Mouse (Mus musculus): ENCODE data around the gene Gm38655. TPM values are rescaled to one million over a fixed set of nuclear protein-coding genes. Genes with fewer than 3 reads are reported as not detected.
"Not testable (repeated sequence)": the region's sequence is repeated elsewhere in the genome, so short reads cannot be mapped to it uniquely, and the experiment has no call there.

The Gm38655 gene
- total RNA-seq, 2 experiments from 2014 or later: not detected

DNA sequence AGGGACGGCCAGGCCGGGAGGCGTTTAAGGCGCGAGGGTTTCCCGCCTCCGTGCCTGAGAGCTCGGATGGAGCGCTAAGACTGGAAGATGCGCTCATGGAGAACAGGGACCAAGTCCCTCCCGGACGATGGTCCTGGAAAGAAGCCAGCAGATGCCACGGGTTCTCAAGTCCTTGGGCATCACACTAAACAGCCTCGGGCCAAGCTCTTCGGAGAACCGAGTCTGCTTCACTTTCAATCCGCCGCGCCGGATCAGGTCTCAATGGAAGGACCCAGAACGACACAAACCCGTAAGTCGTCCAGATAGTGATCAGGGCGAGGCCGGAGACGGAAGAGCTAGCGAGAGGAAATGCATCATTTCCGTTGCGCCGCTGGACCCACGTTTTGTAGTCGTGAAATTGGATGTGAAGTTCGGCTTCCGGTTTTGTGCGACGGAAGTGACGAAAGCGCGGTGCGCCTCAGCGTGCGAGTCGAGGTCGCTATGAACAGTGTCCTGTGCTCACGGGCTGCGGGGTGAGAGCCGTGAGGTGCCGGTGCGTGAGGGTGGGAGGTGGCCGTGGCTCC, 8.9 kb upstream of the Gm38655 start, which contains the start of gene BC003965:
BC003965 (plus strand) TSS at position 426 of the 563 bp plus-strand sequence.
- intact Hi-C loops (cut with DNase I; ENCODE audit: low total_unique reads): loop anchor here (5.0 to 10.0 kb wide), 2 partner anchors 47 to 81 kb away; no protein-coding TSS in a partner anchor
- peak; percentile 95 for DNase-seq

DNA sequence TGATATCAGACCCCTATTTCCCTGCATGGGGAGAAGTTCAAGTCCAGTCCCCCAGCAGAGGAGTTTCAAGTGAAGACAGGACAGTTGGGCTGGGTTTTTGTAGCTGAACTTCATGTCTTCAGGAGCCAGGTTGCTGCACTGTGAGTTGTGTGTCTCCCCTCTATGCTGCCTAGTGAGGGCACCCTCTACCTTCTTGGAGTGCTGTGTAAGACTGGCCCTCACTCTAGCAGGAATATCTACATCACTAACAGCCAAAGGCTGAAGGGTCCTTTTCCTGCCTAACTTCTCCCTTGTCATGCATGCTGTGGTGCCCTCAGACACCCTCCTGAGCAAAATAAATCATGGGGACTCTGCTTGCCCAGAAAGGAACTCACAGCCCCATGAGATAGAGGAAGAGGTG, 8.0 kb upstream of the Gm38655 start:
- DNase-seq: no peak
- intact Hi-C loops (cut with DNase I; ENCODE audit: low total_unique reads): loop anchor here (5.0 to 10.0 kb wide), 2 partner anchors 46 to 82 kb away; no protein-coding TSS in a partner anchor

DNA sequence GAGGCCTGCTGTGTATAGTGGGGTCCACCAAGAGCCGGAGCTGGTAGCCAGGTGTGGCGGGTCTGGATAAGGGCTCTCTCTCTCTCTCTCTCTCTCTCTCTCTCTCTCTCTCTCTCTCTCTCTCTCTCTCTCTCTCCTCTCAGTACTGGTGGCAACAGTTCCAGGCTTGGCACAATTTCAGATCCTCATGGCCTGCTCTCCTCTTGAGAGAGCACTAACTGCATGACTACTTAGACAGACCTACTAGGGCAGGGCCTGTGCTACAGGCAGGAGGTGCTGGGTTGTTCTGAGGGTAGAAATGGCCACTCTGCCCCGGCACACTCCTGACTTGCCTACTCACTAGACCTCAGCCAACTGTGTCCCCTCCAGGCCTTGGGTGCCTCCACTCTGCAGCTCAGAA, 2.7 kb downstream of the Gm38655 start:
- intact Hi-C loops (cut with DNase I; ENCODE audit: low total_unique reads): no loop called here
- DNase-seq: no peak

DNA sequence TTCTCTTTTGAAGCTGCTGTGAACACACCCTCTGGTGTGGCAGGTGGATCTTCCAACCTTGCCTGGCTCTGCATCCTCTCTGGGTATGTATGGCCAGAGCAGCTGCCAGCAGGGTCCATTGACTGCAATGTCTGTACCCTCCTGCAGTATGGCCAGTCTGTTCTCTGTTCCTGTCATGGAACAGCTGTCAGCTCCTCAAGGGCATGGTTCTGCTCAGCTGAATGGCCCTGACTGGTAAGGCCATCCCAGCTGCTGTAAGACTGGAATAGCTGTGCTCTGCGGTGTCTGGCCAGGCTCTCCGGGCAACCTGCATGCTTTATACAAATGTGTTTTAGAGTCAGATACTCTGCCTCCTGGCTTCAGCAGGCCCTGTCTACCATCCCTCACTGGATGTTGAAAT, 5.6 kb downstream of the Gm38655 start:
- intact Hi-C loops (cut with DNase I; ENCODE audit: low total_unique reads): no loop called here
- DNase-seq: no peak

DNA sequence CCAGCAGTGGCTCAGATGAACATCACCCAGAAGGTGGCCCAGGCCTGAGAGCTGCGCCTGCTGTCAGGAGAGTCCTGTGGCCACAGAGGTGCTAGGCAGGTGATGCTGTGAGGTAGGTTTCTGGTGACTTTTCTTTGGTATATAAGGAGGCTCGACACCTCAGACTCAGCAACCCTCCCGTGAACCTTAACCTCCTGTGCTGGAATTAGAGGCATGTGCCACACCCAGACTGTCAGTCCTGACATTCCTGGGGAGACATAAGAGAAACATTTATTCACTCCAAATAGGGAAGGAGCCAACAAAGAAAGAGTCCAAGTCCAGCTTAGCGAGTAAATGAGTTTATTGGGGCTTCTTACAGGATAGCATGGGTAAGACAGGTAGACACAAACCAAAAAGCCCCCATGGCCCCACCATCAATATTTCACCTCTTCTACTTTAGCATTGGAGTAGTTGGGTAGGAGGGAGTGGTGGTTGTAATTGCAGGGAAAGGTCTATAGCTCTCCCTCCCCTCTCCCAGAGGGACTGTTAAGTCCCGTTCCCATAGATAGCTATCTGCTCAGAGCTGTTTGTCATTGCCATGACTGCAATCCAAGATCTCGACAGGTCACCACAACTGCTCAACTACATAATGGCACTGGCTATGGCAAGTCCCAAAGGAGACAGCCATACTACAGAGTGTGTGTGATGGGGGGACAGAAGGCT, 9.2 kb downstream of the Gm38655 start:
- DNase-seq: no peak
- intact Hi-C loops (cut with DNase I; ENCODE audit: low total_unique reads): no loop called here

DNA sequence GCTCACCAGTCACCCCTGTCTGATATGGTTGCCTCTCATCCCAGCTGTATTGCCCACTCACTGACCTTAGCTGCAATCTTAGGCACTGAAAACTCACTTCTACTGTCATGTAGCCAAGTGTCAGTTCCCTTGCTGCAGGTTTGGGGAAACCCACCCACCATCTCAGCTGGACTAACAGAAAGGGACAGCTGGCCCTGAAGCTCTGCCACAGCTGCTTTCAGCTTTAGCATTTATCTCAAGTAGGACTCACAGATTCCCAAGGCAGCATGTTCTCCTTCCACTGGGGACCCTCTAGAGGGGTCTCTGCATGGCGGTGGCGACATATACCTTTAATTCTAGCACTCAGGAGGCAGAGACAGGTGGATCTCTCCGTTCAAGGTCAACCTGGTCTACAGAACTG, 10.5 kb downstream of the Gm38655 start:
- intact Hi-C loops (cut with DNase I; ENCODE audit: low total_unique reads): no loop called here
- no peak for DNase-seq

DNA sequence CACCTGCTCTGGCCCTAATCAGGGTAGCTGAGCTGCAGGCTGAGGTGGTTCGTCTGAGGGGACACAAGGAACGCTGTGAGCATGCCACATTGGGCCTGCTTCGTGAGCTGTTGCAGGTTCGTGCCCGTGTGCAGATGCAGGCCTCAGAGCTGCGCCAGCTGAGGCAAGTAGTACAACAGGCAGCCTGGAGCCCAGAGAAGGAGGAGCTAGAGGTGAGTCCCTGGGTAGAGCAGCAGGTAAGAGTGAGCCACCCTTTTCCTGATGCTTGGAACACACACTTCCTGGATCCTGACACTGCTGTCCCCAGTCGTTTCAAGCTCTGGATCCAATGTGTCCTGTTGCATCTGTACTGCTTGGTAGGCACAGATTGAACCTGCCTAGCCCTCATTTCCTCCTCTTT, 11.9 kb downstream of the Gm38655 start:
- no peak for DNase-seq
- intact Hi-C loops (cut with DNase I; ENCODE audit: low total_unique reads): no loop called here

DNA sequence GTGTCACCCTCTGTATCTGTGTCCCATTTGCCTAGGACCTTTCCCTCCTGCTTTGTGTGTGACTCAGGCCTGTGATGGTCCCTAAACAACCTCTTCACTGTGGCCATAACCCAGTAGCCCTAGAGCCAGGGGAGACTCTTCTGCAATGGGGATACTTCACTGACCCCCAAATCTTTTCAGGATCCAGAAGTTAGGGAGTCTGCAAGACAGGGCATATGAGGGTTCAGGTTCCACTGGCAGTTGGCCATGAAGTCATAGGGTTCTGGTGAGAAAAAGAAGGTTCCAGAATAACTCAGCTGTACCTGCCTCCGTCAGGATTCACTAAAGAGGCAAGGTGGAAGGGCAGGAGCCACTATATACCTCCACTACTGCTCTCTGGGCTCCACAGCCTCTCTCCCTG, 13.1 kb downstream of the Gm38655 start, which contains the start of gene Ccdc154:
Ccdc154 (plus strand) TSS at position 301 of the 400 bp plus-strand sequence.
- intact Hi-C loops (cut with DNase I; ENCODE audit: low total_unique reads): no loop called here
- DNase-seq: no peak

DNA sequence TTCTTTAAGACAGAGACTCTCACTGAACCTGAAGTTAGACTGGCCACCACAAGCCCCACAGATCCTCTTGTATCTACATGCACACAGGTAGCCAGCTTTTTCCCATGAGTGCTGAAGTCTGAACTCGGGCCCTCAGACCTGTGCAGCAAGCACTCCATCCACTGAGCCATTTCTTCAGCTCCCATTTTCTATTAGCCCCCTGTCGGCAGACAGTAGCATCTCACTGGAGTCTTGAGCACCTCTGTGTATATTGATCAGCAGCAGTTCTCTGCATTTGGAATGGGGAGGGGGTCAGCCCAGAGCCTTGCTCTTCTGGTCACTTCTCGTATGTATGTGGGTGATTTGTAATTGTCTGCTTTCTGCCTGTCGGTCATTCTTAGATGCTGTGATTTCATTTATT, 35.3 kb downstream of the Gm38655 start:
- intact Hi-C loops (cut with DNase I; ENCODE audit: low total_unique reads): loop anchor here (5.0 kb wide), 1 partner anchor 42 kb away; the partner anchor contains the start of gene BC003965
- DNase-seq: no peak

DNA sequence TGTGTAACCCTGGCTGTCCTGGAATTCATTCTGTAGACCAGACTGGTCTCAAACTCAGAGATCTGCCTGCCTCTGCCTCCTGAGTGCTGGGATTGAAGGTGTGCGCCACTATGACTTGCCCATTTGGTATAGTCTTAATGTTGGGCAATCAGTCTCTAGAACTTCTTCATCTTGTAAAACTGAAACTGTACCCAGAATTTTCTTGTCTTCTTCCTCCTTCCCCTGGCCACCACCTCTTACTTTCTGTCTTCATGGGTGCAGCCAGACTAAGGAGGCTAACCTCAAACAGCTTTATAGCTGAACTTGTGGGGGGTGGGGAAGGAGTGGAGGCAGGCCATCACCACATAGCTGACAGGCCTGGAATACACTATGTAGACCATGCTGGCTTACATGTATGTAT, 36.5 kb downstream of the Gm38655 start:
- DNase-seq: no peak

DNA sequence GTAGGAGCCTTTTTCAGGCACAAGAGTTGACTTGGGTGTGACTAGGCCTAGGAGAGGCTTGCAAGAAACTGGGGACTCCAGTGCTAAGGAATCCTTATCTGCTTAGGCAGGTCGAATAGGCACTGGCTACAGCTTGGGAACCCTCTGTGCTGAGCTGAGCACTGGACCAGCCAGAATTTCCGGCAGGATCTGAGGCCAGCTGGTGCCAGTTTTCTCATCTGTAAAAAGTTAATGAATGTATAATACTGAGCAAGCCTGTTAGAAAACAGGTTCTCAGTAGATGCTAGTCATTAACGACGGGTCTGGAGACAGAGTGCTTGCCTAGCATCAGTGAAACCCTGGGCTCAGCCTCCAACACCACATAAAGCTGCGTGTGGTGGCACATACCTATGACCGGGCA, 39.6 kb downstream of the Gm38655 start:
- no peak for DNase-seq
- intact Hi-C loops (cut with DNase I; ENCODE audit: low total_unique reads): loop anchor here (5.0 kb wide), 1 partner anchor 47 kb away; the partner anchor contains the start of gene BC003965

More for the DNA sequence above, 36.5 kb downstream of the Gm38655 start:
- intact Hi-C loops (cut with DNase I; ENCODE audit: low total_unique reads): loop anchor here (5.0 kb wide), 1 partner anchor 43 kb away; the partner anchor contains the start of gene BC003965

DNA sequence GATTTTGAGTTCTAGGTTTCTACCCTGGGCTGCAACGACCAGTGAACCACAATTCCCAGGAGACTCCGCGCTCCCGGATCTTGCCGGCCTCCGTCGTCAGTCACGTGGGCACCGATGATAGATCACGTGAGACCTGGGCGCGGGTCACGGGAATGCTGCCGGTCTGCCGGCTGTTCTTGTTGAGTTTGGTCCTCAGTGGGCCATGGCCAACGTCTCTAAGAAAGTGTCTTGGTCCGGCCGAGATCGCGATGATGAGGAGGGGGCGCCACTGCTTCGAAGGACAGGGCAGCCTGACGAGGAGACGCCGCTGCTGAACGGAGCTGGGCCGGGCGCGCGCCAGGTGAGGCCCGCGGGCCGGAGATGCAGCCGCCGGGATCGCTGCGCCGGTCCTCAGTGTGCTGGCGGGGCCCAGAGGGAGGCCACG, 42.0 kb downstream of the Gm38655 start, which contains the start of gene Clcn7:
Clcn7 (plus strand) TSS at position 117 of the 424 bp plus-strand sequence.
- intact Hi-C loops (cut with DNase I; ENCODE audit: low total_unique reads): no loop called here
- DNase-seq: peak; percentile 94

DNA sequence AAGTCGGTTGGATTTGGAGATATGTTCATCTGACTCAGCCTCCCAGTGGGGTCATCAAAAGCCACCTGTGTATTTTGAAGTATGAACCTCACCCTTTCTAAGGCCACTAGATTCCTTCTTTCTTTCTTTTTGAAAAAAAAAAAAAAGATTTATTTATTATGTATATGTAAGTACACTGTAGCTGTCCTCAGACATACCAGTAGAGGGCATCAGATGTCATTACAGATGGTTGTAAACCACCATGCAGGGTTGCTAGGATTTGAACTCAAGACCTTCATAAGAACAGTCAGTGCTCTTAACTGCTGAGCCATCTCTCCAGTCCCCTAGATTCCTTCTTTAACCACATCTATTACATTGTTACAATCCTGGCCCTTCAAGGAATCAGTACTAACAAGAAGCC, 45.2 kb downstream of the Gm38655 start:
- intact Hi-C loops (cut with DNase I; ENCODE audit: low total_unique reads): no loop called here
- no peak for DNase-seq

DNA sequence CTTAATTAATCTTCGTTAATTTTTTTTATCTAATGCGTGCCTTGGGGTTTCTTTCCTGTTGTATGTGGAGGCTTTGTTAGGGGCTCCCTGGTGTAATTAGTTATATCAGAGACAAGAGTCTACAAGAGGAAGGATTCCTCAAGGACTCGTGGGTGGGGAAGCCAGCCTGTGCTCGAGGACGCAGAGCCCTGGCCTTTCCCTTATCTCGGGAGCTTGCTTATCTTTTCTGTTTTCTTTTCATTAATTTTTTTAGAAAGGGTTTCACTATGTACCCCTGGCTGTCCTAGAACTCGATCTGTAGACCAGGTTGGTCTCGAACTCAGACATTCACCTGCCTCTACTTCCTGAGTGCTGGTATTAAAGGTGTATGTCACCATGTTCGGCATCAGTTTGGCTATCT, 47.6 kb downstream of the Gm38655 start:
- DNase-seq: no peak
- intact Hi-C loops (cut with DNase I; ENCODE audit: low total_unique reads): loop anchor here (10.0 kb wide), 1 partner anchor 157 kb away; no protein-coding TSS in a partner anchor

DNA sequence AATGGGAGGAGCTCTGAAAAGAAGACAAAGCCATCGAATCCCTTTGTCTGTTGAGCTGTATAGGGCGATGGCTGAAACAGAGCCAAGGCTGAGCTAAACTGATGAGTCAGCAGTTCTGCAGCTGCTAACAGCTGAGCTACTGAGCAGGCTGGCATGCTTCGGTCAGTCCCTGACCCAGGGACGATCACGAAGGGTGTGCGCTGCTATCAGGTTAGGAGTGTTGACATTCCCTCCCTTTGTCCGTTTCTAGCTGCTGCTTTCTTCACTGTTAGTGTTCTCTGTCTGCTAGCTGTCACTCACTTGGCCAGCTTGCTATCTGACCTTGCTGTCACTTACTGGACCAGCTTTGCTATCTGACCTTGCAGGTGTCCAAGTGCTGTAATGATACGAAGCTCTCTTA, 48.2 kb downstream of the Gm38655 start:
- DNase-seq: no peak
- intact Hi-C loops (cut with DNase I; ENCODE audit: low total_unique reads): loop anchor here (10.0 kb wide), 1 partner anchor 158 kb away; no protein-coding TSS in a partner anchor

DNA sequence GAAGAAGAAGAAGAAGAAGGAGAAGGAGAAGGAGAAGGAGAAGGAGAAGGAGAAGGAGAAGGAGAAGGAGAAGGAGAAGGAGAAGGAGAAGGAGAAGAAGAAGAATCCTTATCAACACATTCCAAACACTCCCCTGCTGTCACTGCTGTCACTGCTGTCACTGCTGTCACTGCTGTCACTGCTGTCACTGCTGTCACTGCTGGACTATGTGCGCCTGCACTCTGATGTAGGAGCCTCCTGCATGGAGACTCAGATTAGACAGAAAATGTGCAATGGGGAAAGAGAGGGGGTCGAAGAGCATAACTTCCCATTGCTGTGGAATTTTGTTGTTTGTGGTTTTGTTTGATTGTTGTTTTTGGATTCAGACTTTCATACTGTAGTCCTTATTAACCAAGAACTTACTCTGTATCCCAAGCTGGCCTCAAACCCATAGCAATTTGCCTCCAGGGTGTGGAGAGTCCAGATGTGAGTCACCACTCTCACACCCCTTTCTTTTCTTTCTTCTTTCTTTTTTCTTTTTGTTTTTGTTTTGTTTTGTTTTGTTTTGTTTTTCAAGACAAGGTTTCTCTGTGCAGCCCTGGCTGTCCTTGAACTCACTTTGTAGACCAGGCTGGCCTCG, 49.7 kb downstream of the Gm38655 start:
- intact Hi-C loops (cut with DNase I; ENCODE audit: low total_unique reads): loop anchor here (10.0 kb wide), 1 partner anchor 159 kb away; no protein-coding TSS in a partner anchor
- DNase-seq: not testable (repeated sequence)

DNA sequence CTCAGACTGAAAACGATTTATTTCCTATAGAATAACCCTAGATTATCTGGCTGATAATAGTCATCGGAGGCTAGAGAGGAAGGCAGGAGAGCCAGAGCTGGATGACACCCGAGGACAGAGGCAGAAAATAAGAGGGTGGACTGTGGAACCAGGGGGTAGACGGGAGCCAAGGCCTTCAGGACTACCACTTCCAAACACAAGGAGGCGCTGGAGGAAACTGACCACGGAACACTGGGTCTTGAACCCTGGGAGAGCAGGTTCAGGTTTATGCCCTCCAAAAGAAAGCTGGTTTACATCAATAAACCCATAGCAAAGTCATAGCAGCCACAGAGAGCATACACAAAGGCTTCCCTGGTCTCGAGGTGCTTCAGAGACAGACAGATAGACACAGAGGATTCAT, 51.3 kb downstream of the Gm38655 start:
- DNase-seq: no peak
- intact Hi-C loops (cut with DNase I; ENCODE audit: low total_unique reads): loop anchor here (10.0 kb wide), 1 partner anchor 161 kb away; no protein-coding TSS in a partner anchor

Data from gastrocnemius, postnatal 14 days (tissue).